Mouse (Mus musculus) forebrain, embryonic 13.5 days (tissue): ENCODE measurements at regions not wholly inside any gene's neighbourhood (a gene's known extent, or its start where the extent isn't known, plus 50 kb on each side); places are given as distances from the start of the nearest gene placed in this dataset.

Experiments used
- ATAC-seq: fragments of 200-750 bp; cut with Nextera tagmentation; 2 replicates; pipeline ENCODE4 v1.8.0; 2017
- H3K27ac ChIP-seq: fragments of 300-500 bp; sonication (generic); 2 replicates; pipeline ENCODE4 v1.5.1; 2015; ENCODE audit warnings: inconsistent platforms, mild to moderate bottlenecking, moderate library complexity
- H3K27me3 ChIP-seq: fragments of 300-500 bp; sonication (generic); 2 replicates; pipeline ENCODE4 v1.6.1; 2015; ENCODE audit warnings: mild to moderate bottlenecking, inconsistent platforms
- H3K36me3 ChIP-seq: fragments of 300-500 bp; sonication (generic); 2 replicates; pipeline ENCODE4 v1.6.1; 2015; ENCODE audit warnings: mild to moderate bottlenecking, inconsistent platforms; ENCODE audit not compliant: poor library complexity, severe bottlenecking
- H3K4me1 ChIP-seq: fragments of 300-500 bp; sonication (generic); 2 replicates; pipeline ENCODE4 v1.6.1; 2015; ENCODE audit warnings: inconsistent platforms
- H3K4me2 ChIP-seq: fragments of 300-500 bp; sonication (generic); 2 replicates; pipeline ENCODE4 v1.6.1; 2015; ENCODE audit warnings: inconsistent platforms, mild to moderate bottlenecking, moderate library complexity
- H3K4me3 ChIP-seq: fragments of 300-500 bp; sonication (generic); 2 replicates; pipeline ENCODE4 v1.5.1; 2015; ENCODE audit warnings: mild to moderate bottlenecking, inconsistent platforms
- H3K9ac ChIP-seq: fragments of 300-500 bp; sonication (generic); 2 replicates; pipeline ENCODE4 v1.6.1; 2015; ENCODE audit warnings: mild to moderate bottlenecking, inconsistent platforms
- H3K9me3 ChIP-seq: fragments of 300-500 bp; sonication (generic); replicated peaks from 2 replicates; pipeline ENCODE4 v1.6.1; 2016; ENCODE audit warnings: inconsistent platforms
- WGBS: fragments of 180-500 bp; shearing (Covaris S2); methylation state at CpG from one replicate; pipeline ENCODE4 v1.1.7; 2015; 5-methylcytosine and 5-hydroxymethylcytosine counted together

- H3K4me1 ChIP-seq = no peaks in the 10 kb centered on the region
- 93% methylated on average over 1 of the region's 1 CpGs for WGBS
- H3K9me3 ChIP-seq = no peaks in the 10 kb centered on the region
- ATAC-seq = no peak
- H3K4me2 ChIP-seq = no peak overlapping the region
- no peak overlapping the region for H3K4me3 ChIP-seq
- H3K9ac ChIP-seq = no peak overlapping the region
- H3K36me3 ChIP-seq = no peaks in the 10 kb centered on the region
- H3K27ac ChIP-seq = no peak overlapping the region
- no peaks in the 10 kb centered on the region for H3K27me3 ChIP-seq
Observed at GRCm38 (mm10) chr15:67294797-67295196, 794.1 kb upstream of the Lrrc6 start.

- Histone ChIP-seq H3K4me3 (no peak overlapping the region), H3K9ac (no peak overlapping the region), H3K36me3 (no peaks in the 10 kb centered on the region), H3K4me1 (no peaks in the 10 kb centered on the region), H3K9me3 (no peaks in the 10 kb centered on the region), H3K4me2 (no peak overlapping the region), H3K27me3 (no peaks in the 10 kb centered on the region), H3K27ac (no peak overlapping the region)
- 74% methylated on average over 4 of the region's 4 CpGs for WGBS
- no peak for ATAC-seq
Observed at GRCm38 (mm10) chr15:67289749-67290148, 789.0 kb upstream of the Lrrc6 start.

DNA sequence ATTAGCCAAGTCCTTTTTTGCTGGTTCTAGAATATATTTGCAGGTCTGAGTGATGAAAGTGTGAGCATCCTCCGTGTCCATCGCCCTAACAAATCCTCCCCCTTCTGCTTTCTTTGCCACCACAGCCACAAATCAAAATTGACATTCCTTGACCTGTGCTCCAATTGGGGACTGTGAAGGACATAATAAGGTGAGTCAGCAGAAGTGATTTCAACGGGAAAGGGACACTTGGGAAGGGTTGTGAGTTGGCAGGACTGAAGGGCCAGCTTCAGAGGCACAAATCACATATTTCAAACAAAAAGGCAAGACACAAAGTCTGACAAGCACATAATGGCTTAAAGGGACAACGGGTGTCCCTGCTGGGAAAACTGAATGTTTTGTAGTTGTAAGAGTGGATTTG lies 784.2 kb upstream of the Lrrc6 start:
- 44% methylated on average over 4 of the region's 4 CpGs for WGBS
- H3K9me3 ChIP-seq = no peaks in the 10 kb centered on the region
- H3K27ac ChIP-seq = no peak overlapping the region
- H3K27me3 ChIP-seq = no peaks in the 10 kb centered on the region
- ATAC-seq = no peak
- no peak overlapping the region for H3K4me2 ChIP-seq
- no peak overlapping the region for H3K9ac ChIP-seq
- no peaks in the 10 kb centered on the region for H3K36me3 ChIP-seq
- H3K4me1 ChIP-seq = no peaks in the 10 kb centered on the region
- no peak overlapping the region for H3K4me3 ChIP-seq

DNA sequence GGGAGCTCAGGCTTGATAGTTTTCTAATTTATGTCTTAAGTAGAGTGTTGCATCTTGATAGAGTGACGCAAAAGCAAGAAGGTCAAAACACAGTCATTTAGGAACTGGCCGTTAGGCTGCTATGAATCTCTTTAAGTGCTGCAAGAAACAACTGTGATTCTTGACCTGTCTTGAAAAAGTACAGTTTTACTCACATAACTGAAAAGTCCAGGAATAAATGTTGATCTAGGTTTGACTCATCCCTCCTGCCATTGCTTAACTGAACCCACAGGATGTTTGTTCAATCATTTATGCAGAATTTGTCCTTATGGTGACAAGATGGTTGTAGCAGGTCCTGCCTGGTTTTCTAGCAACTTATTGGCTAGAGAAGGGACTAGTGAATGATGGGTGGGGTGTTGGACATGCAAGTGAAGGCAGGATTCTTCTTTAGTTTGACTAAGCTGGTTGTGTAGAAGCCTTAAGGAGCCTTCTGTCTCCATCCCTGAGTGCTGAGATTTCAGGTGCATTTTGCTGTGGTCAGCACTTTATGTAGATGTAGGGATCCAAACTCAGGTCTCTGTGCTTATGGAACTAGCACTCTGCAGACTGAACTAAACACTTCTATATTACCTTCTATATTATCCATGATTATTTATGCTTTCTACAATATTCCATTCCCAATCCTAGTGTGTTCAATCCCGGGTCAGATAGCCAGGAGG lies 782.7 kb upstream of the Lrrc6 start:
- H3K9me3 ChIP-seq = no peaks in the 10 kb centered on the region
- ATAC-seq = no peak
- 88% methylated on average over 3 of the region's 3 CpGs for WGBS

GRCm38 (mm10) chr15:67278869-67279268 lies 778.2 kb upstream of the Lrrc6 start:
- no peak overlapping the region for H3K4me3 ChIP-seq
- H3K27me3 ChIP-seq = no peaks in the 10 kb centered on the region
- H3K27ac ChIP-seq = no peak overlapping the region
- H3K9ac ChIP-seq = no peak overlapping the region
- H3K9me3 ChIP-seq = no peaks in the 10 kb centered on the region
- H3K4me2 ChIP-seq = no peak overlapping the region
- no peak for ATAC-seq
- WGBS = 66% methylated on average over 1 of the region's 1 CpGs
- H3K4me1 ChIP-seq = no peaks in the 10 kb centered on the region
- H3K36me3 ChIP-seq = no peaks in the 10 kb centered on the region

More for the DNA sequence above, 782.7 kb upstream of the Lrrc6 start:
- Histone ChIP-seq H3K36me3 (no peaks in the 10 kb centered on the region), H3K27ac (no peak overlapping the region), H3K4me3 (no peak overlapping the region), H3K4me2 (no peak overlapping the region), H3K9ac (no peak overlapping the region), H3K27me3 (no peaks in the 10 kb centered on the region), H3K4me1 (no peaks in the 10 kb centered on the region)

DNA sequence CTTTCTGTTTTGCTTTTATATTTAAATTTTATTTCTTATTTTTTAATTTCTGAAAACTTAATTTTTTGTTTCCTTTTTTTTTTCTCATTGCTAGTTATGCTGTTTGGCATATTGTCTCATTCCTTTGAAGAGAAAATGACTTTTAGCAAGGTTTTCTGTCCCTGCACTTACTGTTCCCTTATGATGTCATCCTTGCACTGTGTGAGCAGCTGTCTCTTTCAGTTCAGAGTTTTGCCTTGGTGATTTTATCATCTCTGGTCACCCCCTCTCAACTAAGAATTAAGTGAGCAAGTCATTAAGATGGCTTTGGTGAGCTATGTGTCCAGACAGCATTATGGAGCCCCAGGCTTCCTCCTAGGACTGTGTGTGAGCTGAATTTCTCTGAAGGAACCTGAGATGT lies 774.3 kb upstream of the Lrrc6 start:
- H3K27ac ChIP-seq = no peak overlapping the region
- no peak for ATAC-seq
- no peak overlapping the region for H3K4me3 ChIP-seq
- no peaks in the 10 kb centered on the region for H3K27me3 ChIP-seq
- no peaks in the 10 kb centered on the region for H3K4me1 ChIP-seq
- H3K4me2 ChIP-seq = no peak overlapping the region
- H3K9ac ChIP-seq = no peak overlapping the region
- no peaks in the 10 kb centered on the region for H3K36me3 ChIP-seq
- H3K9me3 ChIP-seq = no peaks in the 10 kb centered on the region

DNA sequence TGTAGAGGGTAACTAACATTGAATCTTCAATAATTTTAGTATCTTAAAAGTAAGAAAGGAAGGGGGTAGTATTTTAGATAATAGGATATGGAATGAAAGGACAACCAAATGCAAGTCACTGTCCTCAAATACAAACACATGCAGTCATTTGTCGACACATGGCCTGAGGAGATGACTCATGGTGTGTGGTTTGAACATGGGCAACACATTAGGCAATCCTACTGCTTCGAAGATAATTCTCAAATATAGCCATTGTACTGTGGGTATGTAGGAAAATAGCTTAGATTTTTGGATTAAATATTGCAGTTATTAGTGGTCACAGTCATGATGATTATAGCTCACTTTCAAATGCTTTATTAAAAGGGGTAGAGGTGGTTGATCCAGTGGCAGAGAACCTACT lies 771.7 kb upstream of the Lrrc6 start:
- WGBS = 92% methylated on average over 2 of the region's 2 CpGs
- no peaks in the 10 kb centered on the region for H3K4me1 ChIP-seq
- no peak for ATAC-seq

DNA sequence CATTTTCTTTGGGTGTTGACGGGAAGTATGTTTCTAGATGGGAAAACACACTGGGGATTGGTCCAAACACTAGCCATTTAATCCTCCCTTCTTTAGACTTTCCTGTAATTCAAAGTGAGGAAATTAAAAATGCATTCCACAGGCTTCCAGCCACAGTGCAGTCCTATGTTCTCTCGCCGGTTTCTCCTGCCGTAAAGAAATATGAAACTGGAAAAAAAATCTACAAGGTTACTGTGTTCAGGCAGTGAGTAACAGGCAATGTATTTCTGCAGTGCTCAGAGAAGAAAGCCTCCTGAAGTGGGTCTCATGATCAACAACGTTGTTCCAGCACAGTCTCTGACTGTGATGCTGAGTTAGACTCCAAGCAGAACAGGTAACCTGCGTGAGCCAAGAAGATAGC lies 763.0 kb upstream of the Lrrc6 start:
- ATAC-seq = no peak
- 82% methylated on average over 6 of the region's 6 CpGs for WGBS
- H3K4me3 ChIP-seq = no peak overlapping the region
- H3K27ac ChIP-seq = no peak overlapping the region
- no peaks in the 10 kb centered on the region for H3K4me1 ChIP-seq
- H3K9me3 ChIP-seq = no peaks in the 10 kb centered on the region
- no peak overlapping the region for H3K4me2 ChIP-seq
- no peaks in the 10 kb centered on the region for H3K27me3 ChIP-seq
- no peaks in the 10 kb centered on the region for H3K36me3 ChIP-seq
- no peak overlapping the region for H3K9ac ChIP-seq

More for the DNA sequence above, 771.7 kb upstream of the Lrrc6 start:
- no peak overlapping the region for H3K4me2 ChIP-seq
- no peak overlapping the region for H3K4me3 ChIP-seq
- no peaks in the 10 kb centered on the region for H3K27me3 ChIP-seq
- no peaks in the 10 kb centered on the region for H3K36me3 ChIP-seq
- no peak overlapping the region for H3K9ac ChIP-seq
- no peaks in the 10 kb centered on the region for H3K9me3 ChIP-seq
- H3K27ac ChIP-seq = no peak overlapping the region

GRCm38 (mm10) chr15:67263313-67263712 lies 762.6 kb upstream of the Lrrc6 start:
- WGBS = 78% methylated on average over 2 of the region's 2 CpGs
- Histone ChIP-seq H3K4me3 (no peak overlapping the region), H3K9ac (no peak overlapping the region), H3K27me3 (no peaks in the 10 kb centered on the region), H3K4me1 (no peaks in the 10 kb centered on the region), H3K36me3 (no peaks in the 10 kb centered on the region), H3K27ac (no peak overlapping the region), H3K9me3 (no peaks in the 10 kb centered on the region), H3K4me2 (no peak overlapping the region)
- no peak for ATAC-seq

DNA sequence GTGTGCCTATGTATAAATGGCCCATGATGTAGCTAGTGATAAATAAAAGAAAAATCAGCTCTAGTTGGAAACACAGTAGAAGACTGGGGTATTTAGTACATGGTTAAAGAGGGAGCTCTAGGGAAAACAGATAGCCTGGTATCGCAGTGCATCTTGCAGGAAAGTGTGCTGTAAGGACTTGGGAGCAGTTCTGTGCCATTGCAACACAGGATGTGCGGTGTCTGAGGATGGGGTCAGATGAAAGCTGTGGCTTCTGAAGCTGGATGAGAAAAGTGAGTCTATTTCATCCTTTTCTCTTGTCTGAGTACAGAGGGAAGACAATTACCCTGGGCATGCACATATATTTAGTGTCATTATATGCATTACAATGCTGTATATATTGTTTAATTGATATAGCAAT lies 761.6 kb upstream of the Lrrc6 start:
- Histone ChIP-seq H3K9me3 (no peaks in the 10 kb centered on the region), H3K4me2 (no peak overlapping the region)
- no peak for ATAC-seq

DNA sequence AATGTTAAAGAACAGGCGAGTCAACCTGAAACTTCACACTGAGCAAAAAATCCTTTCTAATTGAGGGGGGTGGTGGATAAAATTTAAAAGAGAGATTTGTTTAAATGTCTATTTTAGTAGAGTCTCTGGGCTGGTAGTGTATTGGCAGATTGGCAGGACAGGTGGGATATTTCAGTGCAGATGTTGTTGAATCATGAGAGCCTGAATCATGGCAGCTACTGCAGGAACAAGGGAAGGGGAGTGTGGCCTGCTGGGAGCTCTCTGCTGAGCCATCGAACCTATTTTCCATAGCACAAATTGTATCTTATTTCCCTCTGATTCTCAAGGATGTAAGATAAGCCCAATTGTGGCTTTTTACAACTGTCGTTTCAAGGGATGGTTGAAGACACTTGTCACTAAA lies 760.0 kb upstream of the Lrrc6 start:
- Histone ChIP-seq H3K27ac (no peak overlapping the region), H3K4me1 (no peaks in the 10 kb centered on the region), H3K4me3 (no peak overlapping the region), H3K9me3 (no peaks in the 10 kb centered on the region), H3K27me3 (peaks cover 5% of the 10 kb centered on the region; the same call in 1 of the 2 replicates), H3K9ac (no peak overlapping the region), H3K4me2 (no peak overlapping the region), H3K36me3 (no peaks in the 10 kb centered on the region)
- ATAC-seq = no peak
- 84% methylated on average over 3 of the region's 3 CpGs for WGBS

More for the DNA sequence above, 761.6 kb upstream of the Lrrc6 start:
- Histone ChIP-seq H3K36me3 (no peaks in the 10 kb centered on the region), H3K4me3 (no peak overlapping the region), H3K27me3 (no peaks in the 10 kb centered on the region), H3K9ac (no peak overlapping the region), H3K27ac (no peak overlapping the region), H3K4me1 (no peaks in the 10 kb centered on the region)
- WGBS = 96% methylated on average over 2 of the region's 2 CpGs

DNA sequence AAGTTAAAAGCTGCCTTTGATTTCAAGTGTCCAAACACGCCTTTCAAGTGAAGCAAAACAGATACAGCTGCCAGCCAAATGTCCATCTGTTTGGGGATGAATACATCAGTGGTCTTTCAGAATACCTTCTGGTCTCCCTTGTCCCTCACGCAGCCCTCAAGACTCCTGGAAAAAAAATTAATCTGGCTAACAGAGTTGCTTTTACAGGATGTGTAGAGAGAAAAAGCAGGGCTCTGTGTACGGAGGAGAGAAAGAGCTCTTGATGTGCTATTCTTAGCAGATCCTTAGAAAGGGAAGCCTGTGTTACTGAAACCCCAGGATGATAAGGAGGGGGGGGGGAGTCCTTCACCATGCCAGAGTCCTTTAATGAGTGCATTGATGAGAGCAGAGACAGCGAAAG lies 748.4 kb upstream of the Lrrc6 start:
- Histone ChIP-seq H3K4me1 (peaks cover 29% of the 10 kb centered on the region), H3K4me3 (no peak overlapping the region), H3K27me3 (peaks cover 52% of the 10 kb centered on the region), H3K4me2 (no peak overlapping the region), H3K9me3 (no peaks in the 10 kb centered on the region), H3K27ac (no peak overlapping the region), H3K9ac (no peak overlapping the region), H3K36me3 (no peaks in the 10 kb centered on the region)
- 19% methylated on average over 4 of the region's 4 CpGs for whole genome bisulfite sequencing
- no peak; the same call in 1 of the 2 replicates for ATAC-seq

GRCm38 (mm10) chr15:67248471-67248870 lies 747.8 kb upstream of the Lrrc6 start:
- no peak overlapping the region for H3K9ac ChIP-seq
- H3K4me3 ChIP-seq = no peak overlapping the region

More at GRCm38 (mm10) chr15:67248471-67248870, 747.8 kb upstream of the Lrrc6 start:
- H3K4me1 ChIP-seq = peaks cover 29% of the 10 kb centered on the region
- peaks cover 58% of the 10 kb centered on the region for H3K27me3 ChIP-seq
- no peak for ATAC-seq
- H3K4me2 ChIP-seq = no peak overlapping the region
- H3K36me3 ChIP-seq = no peaks in the 10 kb centered on the region
- no peak overlapping the region for H3K27ac ChIP-seq
- H3K9me3 ChIP-seq = no peaks in the 10 kb centered on the region
